Mouse (Mus musculus) kidney, adult 2 months (tissue): ENCODE measurements around the gene Smyd1.

Source experiments
- CTCF ChIP-seq: fragments of 200-500 bp; conservative IDR thresholded peaks from 2 replicates; pipeline ENCODE4 v1.5.1; 2011; ENCODE audit warnings: low read depth, mild to moderate bottlenecking, control low read depth, low read length, moderate library complexity, mixed read lengths; ENCODE audit not compliant: insufficient read depth, insufficient read length
- POLR2A ChIP-seq: fragments of 200-500 bp; IDR thresholded peaks from one replicate; pipeline ENCODE4 v1.6.1; 2011; ENCODE audit warnings: low read depth, low read length, control low read depth

DNA sequence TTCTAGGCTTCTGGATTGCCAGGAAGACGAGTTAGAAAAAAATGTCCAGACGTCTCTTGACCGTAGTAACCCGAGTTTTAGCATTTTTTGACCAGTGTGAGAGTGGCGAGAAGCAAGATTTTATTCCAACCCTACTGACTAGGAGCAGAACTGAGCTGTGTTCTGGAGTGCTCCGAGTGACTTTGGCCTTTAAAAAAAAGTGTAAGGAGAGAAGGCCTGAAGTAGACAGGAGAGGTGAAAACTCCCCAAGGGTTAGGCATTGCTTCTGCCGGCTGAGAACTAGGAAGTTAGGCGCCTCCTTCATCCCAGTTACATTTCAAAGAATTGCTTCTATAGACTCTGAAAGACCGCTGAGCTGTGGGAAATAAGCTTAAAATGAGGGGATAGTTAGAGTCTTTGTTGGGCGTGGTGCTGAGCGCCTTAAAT, 49.7 kb downstream of the Smyd1 start:
- TF ChIP-seq CTCF (no peak), POLR2A (no peak)
